Mouse (Mus musculus) heart, adult 18-20 months (tissue): ENCODE results near the gene Grk6. TPM values are rescaled to one million over a fixed set of nuclear protein-coding genes. Genes with fewer than 3 reads are reported as not detected.

Source experiments
- DNase-seq, 2 experiments: peaks; one replicate each; pipeline ENCODE4 v3.0.0; 2021 to 2022; ENCODE audit warnings: mixed read lengths in 1 of 2
- total RNA-seq, 2 experiments: library from RNA; stranded (reverse); gene quantifications; 2 replicates each; pipeline ENCODE4 v1.2.3; 2021

Gene Grk6
- total RNA-seq, 2 experiments from 2014 or later = 13.9 to 17.1 TPM

- DNase-seq = peak in 1 of 2 experiments; percentile 49
Observed at GRCm38 (mm10) chr13:55464027-55464884, 19.4 kb downstream of the Grk6 start, which contains the start of gene Prr7. Gene Prr7, plus strand, starts transcription at chr13:55464267.

DNA sequence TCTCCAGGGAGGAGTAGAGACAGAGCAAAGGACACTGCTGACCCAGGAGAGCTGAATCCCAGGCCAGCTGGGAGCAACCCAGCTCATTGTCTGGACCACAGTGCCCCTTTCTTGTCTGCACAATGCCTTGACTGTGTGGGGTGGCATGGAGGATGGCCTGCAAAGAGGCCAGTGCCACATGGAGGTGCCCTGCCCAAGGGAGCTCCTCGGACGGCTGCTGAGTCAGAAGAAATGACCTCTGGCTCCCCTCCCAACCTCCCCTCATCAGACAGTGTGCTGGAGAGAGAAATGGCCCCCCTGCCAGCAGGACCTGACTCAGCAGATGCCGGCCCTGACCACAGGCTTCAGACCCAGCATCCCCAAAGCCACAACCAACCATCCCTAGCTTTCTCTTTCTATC lies 20.3 kb downstream of the Grk6 start:
- no peak for DNase-seq

DNA sequence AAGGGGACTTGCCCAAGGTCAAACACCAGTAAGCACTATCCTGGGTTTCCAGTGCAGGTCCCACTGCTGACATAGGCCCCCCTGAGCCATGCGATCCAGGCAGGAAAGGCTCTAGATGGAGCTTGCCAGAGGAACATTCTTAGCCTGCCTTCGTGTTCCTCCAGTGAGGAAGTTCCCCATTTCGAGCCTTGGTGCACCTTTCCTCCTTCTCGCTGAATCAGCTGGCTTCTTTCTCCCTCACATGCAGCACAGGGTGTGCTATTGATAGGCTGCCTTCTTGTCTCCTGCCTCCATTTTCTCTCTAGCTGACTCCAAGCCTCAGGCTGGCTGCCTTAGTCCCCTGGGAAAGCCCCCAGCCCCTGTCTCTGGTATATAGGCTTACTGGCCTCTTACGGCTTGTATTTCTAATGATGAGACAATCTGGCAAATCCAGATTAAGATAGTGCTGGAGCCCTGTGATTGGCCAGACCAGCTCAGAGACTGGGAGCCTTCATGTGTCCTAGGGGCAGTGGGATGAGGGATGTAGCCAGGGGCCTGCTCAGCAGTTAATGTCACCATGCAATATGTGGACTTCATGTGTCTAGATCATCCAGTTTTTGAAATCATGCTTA lies 21.1 kb downstream of the Grk6 start:
- DNase-seq = no peak

DNA sequence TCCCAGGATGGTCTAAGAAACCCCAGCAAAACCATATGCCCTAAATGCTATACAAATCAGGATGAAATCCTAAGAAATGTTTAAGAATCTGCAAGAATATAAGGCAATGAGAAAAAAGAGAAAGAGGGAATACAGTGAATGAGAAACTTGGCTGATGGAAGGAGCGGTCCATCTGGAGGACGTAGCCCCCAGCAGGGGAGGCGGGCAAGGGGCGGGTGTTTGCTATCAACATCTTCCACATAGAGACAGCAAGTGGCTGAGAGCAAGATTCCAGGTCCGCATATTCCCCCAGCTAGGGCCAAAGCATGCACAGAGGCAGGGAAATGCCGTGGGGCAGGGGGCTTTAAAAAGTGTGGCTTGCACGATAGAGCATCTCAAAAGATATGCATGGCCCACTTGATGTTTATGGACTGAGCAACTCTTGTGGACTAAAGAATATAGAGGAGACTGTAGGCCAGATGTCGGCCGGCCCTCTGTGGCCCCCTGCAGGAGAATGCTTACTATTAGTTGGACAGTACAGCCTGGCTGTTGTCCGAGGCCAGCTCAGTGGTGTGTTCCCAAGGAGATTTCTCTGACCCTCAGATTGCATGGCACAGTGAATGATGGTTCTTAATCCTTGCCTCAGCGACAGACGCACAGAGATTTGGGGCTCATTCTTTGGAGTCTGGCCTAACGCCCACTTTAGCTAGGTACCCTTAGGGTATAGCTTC lies 24.1 kb downstream of the Grk6 start:
- DNase-seq = peak in 1 of 2 experiments; percentile 62

GRCm38 (mm10) chr13:55470372-55470771 lies 25.5 kb downstream of the Grk6 start:
- DNase-seq = no peak

DNA sequence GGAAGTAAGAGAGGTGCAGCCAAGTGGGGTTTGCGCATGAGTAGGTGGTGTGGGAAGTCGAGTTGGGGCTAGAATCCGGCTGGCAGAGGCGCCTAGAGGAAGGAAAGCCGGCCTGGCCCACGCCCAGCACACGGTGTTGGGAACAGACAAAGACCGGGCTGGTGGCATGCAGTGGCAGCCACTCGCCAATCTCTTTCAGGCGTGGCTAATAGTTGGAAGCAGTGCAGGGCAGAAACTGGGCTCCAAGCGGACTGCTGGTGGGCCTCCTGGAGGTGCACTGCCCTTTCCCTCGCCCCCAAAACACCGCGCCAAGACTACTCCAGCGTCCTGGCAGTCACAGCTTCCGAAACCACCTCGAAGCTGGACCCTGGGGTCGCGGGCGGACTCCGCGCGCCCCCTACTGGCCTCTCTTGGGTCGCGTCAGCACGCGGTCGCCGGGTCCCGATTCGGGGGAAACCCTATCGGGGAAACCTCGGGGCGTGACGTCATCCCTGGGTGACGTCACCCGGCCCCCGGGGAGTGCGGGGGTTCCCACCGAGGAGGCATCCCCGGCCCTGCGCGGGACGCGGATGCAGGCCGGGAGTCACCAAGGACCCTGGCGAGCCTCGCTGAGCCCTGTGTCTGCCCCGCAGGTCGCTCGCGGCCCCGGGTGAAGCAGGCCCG lies 26.4 kb downstream of the Grk6 start:
- DNase-seq = peak; percentile 89 to 90

GRCm38 (mm10) chr13:55471819-55472131 lies 26.9 kb downstream of the Grk6 start:
- no peak for DNase-seq

DNA sequence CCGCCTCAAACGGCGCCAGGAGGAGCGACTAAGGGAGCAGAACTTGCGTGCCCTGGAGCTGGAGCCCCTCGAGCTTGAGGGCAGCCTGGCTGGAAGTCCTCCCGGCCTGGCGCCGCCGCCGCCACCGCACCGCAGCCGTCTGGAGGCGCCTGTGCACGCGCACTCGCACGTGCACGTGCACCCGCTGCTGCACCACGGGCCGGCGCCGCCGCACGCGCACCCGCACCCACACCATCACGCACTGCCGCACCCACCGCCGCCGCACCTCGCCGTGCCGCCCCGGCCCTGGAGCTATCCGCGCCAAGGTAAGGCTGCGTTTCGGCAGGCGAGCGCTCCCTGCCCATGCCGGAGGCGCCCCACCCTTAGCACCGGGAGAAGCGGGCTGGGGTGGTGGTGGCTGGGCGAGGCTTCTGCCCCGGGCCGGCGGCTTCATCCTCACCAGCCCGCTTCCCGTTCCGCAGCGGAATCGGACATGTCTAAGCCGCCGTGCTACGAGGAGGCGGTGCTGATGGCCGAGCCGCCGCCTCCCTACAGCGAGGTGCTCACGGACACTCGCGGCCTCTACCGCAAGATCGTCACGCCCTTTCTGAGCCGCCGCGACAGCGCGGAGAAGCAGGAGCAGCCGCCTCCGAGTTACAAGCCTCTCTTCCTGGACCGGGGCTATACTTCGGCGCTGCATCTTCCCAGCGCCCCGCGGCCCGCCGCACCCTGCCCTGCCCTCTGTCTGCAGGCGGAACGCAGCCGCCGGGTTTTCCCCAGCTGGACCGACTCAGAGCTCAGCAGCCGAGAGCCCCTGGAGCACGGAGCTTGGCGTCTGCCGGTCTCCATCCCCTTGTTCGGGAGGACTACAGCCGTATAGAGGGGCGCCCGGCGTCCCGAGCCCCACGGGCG lies 27.5 kb downstream of the Grk6 start:
- DNase-seq = peak; percentile 65 to 66

DNA sequence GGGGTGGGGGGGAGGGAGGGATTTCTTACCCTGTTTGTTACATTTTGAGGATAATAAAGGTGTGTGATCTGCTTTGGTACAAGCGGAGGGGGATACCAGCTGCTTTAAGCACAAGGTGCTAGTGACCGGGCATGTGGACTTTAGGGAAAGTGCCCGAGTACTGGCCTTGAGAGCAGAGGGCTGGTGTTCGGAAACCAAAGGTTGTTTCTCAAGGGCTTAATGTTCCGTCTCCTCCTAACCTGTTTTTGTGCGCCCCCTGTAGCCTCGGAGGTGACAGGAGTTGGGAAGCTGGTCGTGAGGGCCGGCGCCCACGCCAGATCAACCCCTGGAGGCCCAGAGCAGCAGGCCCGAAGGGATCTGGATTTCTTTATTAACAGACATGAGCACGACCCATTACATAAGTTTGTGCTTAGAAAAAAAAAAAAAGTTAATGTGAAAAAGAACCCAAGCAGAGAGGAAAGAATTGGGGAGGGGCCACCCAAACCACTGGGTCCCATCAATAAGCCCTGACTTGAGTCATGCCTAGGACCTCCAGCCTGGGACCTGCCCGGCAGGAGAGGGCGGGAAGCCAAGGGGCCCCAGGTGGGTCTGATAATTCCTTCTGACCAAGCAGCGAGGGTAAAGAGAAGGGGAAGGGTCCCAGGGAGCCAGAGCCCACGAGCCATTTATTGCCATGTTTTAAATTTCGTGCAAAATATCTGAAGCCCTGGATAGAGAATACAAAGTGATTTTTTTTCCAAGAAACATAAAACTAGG lies 28.4 kb downstream of the Grk6 start:
- DNase-seq = peak in 1 of 2 experiments; percentile 49

DNA sequence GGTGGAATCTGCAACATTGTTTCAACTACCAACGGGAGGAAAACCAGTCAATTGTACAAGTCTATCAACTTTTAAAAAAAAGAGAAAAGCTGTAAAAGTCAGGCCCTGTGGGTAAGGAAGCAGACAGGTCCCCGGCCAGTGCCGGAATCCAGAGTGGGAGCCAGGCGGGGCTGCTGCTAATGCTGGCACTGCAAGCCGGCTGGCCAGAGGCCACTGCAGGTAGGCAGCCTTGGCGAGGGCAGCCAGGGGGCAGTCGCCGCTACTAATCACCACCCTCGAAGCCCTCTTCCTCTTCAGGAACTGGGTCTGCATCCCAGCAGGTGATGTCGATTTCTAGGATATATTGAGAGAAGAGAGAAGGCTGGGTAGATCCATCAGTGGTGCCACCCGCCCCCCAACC lies 29.1 kb downstream of the Grk6 start:
- no peak for DNase-seq

DNA sequence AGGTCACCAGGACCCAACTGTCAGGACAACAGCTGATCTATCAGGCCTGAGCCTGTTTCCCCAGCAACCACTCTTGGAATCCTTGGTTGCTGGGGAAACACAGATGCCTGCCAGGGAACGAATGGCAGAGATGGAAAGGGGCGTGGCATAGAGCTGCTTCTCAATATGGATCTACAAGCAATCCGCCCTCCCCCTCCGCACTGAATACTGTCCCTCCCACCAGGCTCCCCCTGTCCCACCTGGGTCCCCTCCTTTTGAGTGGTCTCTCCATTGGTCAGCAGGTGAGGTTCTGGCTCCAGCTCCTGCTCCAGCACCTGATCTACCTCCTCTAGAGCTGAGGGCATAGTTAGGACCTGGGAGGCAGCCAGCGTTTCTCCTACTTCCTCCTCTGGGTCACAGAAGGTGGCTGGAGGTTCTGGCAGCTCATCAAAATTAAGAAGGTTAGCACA lies 29.8 kb downstream of the Grk6 start:
- no peak for DNase-seq

GRCm38 (mm10) chr13:55475750-55476149 lies 30.9 kb downstream of the Grk6 start:
- no peak for DNase-seq

DNA sequence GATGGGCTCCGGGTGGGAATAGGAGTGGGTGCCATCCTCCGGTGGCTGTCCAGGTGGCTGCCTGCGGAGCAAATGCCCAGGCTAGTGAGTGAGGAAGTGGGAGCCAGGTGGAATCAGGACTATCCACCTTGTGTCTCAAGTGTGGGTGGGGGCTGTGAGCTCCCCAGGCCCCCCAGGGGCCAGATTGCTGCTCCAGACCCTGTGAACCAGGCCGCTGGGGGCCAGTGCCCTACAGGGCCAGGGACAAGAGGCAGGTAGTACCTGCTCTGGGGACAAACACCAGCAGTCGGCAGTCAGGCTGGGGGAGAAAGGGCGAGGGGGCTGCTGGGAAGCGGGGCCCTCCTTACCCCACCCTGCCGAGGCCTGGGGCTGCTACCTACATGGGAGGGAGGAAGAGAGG lies 31.4 kb downstream of the Grk6 start:
- DNase-seq = no peak

DNA sequence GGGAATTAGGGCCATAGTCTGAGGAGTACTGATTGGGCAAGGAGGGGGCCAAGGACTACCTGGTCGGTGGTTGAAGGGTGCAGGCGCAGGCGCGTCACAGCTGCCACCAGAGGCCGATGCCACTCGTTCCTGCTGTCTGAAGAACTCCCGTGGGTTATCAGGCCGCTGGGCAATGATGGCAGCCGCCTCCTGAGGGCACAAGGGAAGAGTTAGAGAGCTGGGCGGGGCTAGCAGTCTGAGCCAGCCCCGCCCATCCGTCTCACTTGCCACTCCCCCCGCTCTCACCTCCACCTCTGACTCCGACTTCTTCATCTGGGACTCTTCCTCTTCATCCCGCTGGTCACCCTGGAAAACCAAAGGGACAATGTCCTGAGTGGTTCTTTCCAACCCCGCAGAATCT lies 32.6 kb downstream of the Grk6 start:
- no peak for DNase-seq

DNA sequence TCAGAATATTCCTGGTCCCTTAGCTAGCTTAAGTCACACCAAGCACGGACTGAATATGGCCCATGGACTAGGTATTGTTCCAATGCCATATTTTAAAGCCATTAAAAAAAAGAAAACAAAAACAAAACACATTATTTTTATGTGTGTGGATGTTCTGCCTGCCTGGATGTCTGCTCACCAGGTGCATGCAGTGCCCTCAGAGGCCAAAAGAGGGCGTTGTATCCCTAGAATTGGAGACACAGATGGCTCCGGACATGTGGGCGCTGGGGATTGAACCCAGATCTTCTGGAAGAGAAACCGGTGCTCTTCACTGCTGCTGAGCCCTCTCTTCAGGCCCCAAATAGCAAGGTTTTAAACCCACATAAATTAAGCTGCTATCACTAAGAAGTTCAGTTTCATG lies 33.2 kb downstream of the Grk6 start:
- peak in 1 of 2 experiments; percentile 32 for DNase-seq

GRCm38 (mm10) chr13:55479008-55479407 lies 34.1 kb downstream of the Grk6 start:
- peak; percentile 51 to 63 for DNase-seq

DNA sequence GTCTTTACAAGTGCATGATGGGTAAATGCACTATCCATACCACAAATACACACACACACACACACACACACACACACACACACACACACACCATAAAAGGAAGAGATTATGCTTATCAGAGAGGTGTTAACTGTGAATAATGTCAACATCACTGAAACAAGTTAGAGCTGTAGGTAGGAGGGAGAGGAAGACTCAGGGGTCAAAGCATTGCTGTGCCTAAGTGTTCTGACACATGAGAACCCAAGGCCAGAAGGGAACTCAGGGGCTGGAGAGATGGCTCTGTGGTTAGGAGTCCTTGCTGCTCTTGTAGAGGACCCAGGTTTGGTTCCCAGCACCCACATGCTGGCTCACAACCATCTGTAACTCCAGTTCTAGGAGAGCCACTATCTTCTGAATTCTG lies 35.1 kb downstream of the Grk6 start:
- DNase-seq = no peak

DNA sequence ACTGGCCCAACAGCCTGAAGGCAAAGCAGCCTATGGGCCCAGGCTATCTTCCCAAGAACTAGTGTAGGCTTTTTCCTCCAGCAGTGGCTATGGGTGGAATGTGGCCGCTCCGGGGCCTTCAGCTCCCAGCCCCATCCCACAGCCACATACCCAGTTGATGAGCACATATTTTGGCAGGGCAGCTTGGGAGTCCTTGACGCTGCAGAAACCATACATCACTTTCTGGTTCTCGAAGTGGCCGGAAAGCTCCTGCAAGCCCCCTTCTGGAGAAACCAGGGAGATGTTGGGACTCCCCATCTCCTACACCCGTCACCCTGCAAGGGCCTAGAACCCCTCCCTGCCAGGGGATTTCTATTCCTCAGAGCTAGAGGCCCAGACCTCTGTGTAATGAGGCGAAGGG lies 37.7 kb downstream of the Grk6 start:
- DNase-seq = peak in 1 of 2 experiments; percentile 28

DNA sequence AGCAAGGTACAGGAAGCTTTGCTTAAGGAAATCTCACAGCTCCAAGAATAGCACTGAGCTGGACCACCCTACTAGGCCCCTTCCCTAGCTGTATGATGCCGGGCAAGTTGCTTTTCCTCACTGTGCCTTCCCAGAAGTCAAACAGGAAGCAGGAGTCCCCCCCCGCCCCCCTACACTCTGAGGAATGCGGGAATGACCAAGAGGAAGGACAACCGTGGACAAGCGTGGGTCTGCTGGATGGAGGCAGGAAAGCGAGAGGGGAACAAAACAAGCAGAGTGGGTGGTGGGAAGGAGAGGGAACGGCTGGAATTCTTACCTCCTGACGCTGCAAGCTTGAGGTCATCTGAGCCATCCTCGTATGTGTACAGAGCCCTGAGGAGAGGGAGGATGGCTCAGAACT lies 38.2 kb downstream of the Grk6 start:
- no peak for DNase-seq

DNA sequence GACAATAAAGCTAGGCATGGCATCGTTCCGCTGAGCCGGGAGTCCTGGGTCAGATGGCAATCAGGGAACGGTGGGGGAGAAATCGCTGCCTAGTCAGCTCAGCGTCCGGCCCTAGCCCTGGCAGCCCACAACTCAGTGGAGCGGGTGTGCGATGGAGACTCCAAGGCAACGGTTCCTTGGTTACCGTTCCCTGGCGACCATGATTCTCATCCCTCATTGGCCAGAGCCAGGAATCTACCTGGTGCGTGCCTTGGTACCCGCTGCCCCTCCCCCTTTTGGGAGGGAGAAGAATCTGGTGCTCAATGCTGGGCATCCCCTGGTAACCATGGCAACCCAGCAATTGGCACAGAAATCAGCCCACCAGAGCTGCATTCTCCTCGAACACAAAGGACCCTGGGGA lies 38.7 kb downstream of the Grk6 start:
- no peak for DNase-seq
